Mouse (Mus musculus) megakaryocyte, adult 5-6 weeks (primary cell): Measurements from ENCODE around the gene Pla2r1. TPM values are rescaled to one million over a fixed set of nuclear protein-coding genes. Genes with fewer than 3 reads are reported as not detected.

Source experiments
- total RNA-seq, 2 experiments: library from RNA; stranded (forward) in 1 of 2; stranded (reverse) in 1 of 2; fragments of 153-499, 151-499 nt in 1 of 2; fragments of 221-1000, 200-1000 nt in 1 of 2; gene quantifications; 2 replicates each; pipeline versions ENCODE4 v1.2.3 to v1.2.4; 2015 to 2017

Pla2r1 gene
- total RNA-seq, 2 experiments from 2014 or later, result not detected

Other genes starting within 250 kb of the Pla2r1 start
- gene Ly75, start 170.0 kb downstream of the Pla2r1 start, total RNA-seq (2015), result 6.7 and 7.3 TPM in 2 replicates
- gene Ly75, start 170.0 kb downstream of the Pla2r1 start, total RNA-seq (2017), result 10.0 and 15.4 TPM in 2 replicates
- gene Itgb6, start 169.3 kb upstream of the Pla2r1 start, total RNA-seq (2015), result not detected in 2 replicates
- gene Itgb6, start 169.3 kb upstream of the Pla2r1 start, total RNA-seq (2017), result not detected in 2 replicates